Mouse (Mus musculus) testis, adult 2 months (tissue): Measurements from ENCODE around the gene Rcl1.

Experiments
- CTCF ChIP-seq: fragments of 200-500 bp; IDR thresholded peaks from 2 replicates; pipeline ENCODE4 v1.5.1; 2012; ENCODE audit warnings: low read depth, mild to moderate bottlenecking, inconsistent platforms, low read length, moderate library complexity; ENCODE audit not compliant: control insufficient read depth, insufficient read depth, insufficient replicate concordance
- POLR2A ChIP-seq: fragments of 200-500 bp; IDR thresholded peaks from 2 replicates; pipeline ENCODE4 v1.6.1; 2012; ENCODE audit warnings: low read depth, mild to moderate bottlenecking, inconsistent platforms, low read length, moderate library complexity; ENCODE audit not compliant: control insufficient read depth

DNA sequence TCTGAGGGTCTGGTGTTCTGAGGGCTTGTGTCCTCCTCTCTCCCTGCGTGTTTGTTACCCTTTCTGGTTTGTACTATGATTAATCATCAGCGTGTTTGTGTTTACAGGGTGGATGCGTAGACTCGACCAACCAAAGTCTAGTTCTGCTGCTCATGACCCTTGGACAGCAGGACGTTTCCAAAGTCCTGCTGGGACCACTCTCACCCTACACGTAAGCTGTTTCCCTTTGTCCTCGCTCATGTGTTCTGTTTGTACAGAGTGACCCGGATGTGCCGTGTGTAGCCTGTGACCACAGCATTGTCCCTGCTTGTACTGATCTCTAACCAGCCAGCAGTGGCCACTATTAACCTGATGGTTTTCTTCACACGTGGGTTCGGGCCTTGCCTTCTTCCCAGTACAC lies 33.1 kb downstream of the Rcl1 start:
- TF ChIP-seq POLR2A (no peak), CTCF (no peak)
